Mouse (Mus musculus) brain, adult 2 months (tissue): ENCODE data around the gene Lgr6.

ENCODE experiments used
- DNase-seq: peaks from one replicate; pipeline ENCODE4 v3.0.0; 2011; ENCODE audit warnings: low read depth, low spot score

Lgr6 gene

GRCm38 (mm10) chr1:135079021-135079420 is 26.1 kb downstream of the Lgr6 start:
- no peak for DNase-seq

- DNase-seq: no peak
Observed at GRCm38 (mm10) chr1:135076470-135076869, 28.6 kb downstream of the Lgr6 start.

- peak; percentile 15 for DNase-seq
Observed at GRCm38 (mm10) chr1:135075270-135075669, 29.8 kb downstream of the Lgr6 start.

GRCm38 (mm10) chr1:135072643-135073042 is 32.4 kb downstream of the Lgr6 start:
- DNase-seq: no peak

GRCm38 (mm10) chr1:135069841-135070240 is 35.2 kb downstream of the Lgr6 start:
- DNase-seq: no peak

GRCm38 (mm10) chr1:135064525-135064924 is 40.6 kb downstream of the Lgr6 start:
- DNase-seq: no peak

- DNase-seq: no peak
Observed at GRCm38 (mm10) chr1:135062936-135063335, 42.1 kb downstream of the Lgr6 start.

GRCm38 (mm10) chr1:135061300-135061699 is 43.8 kb downstream of the Lgr6 start:
- no peak for DNase-seq

- no peak for DNase-seq
Observed at GRCm38 (mm10) chr1:135060174-135060573, 44.9 kb downstream of the Lgr6 start.

- peak; percentile 49 for DNase-seq
Observed at GRCm38 (mm10) chr1:135056901-135057300, 48.2 kb downstream of the Lgr6 start.

GRCm38 (mm10) chr1:135054121-135054520 is 51.0 kb downstream of the Lgr6 start:
- DNase-seq: no peak

GRCm38 (mm10) chr1:135044439-135044838 is 60.6 kb downstream of the Lgr6 start:
- DNase-seq: no peak

- no peak for DNase-seq
Observed at GRCm38 (mm10) chr1:135036297-135036696, 68.8 kb downstream of the Lgr6 start.

- no peak for DNase-seq
Observed at GRCm38 (mm10) chr1:135032658-135033057, 72.4 kb downstream of the Lgr6 start.

GRCm38 (mm10) chr1:135030121-135030520 is 75.0 kb downstream of the Lgr6 start:
- DNase-seq: no peak

GRCm38 (mm10) chr1:135026275-135026674 is 78.8 kb downstream of the Lgr6 start:
- no peak for DNase-seq

GRCm38 (mm10) chr1:135023583-135023982 is 81.5 kb downstream of the Lgr6 start:
- no peak for DNase-seq

GRCm38 (mm10) chr1:135021936-135022335 is 83.1 kb downstream of the Lgr6 start:
- DNase-seq: peak; percentile 19

- DNase-seq: no peak
Observed at GRCm38 (mm10) chr1:135020970-135021369, 84.1 kb downstream of the Lgr6 start.

GRCm38 (mm10) chr1:135020281-135020940 is 84.7 kb downstream of the Lgr6 start:
- DNase-seq: peak; percentile 22

GRCm38 (mm10) chr1:135019775-135020167 is 85.3 kb downstream of the Lgr6 start:
- DNase-seq: no peak

GRCm38 (mm10) chr1:135019087-135019774 is 85.8 kb downstream of the Lgr6 start:
- peak; percentile 78 for DNase-seq

- no peak for DNase-seq
Observed at GRCm38 (mm10) chr1:135017656-135018015, 87.4 kb downstream of the Lgr6 start.
